Mouse (Mus musculus): ENCODE results near the gene Trex1.

Trex1 gene

GRCm38 (mm10) chr9:109059136-109059903 is at the start of gene Trex1:
TSS of gene Trex1 (minus strand) at chr9:109059734.
- DNase-seq (ENCODE audit: low spot score in 2 of 2) = peak; percentile 86 to 94

- DNase-seq (ENCODE audit: low spot score in 2 of 2) = no peak
Observed at GRCm38 (mm10) chr9:109107341-109107740, 47.8 kb upstream of the Trex1 start.

- DNase-seq (ENCODE audit: low spot score in 2 of 2) = no peak
Observed at GRCm38 (mm10) chr9:109105648-109106047, 46.1 kb upstream of the Trex1 start.

GRCm38 (mm10) chr9:109105011-109105410 is 45.5 kb upstream of the Trex1 start:
- no peak for DNase-seq (ENCODE audit: low spot score in 2 of 2)

- DNase-seq (ENCODE audit: low spot score in 2 of 2) = no peak
Observed at GRCm38 (mm10) chr9:109104083-109104482, 44.5 kb upstream of the Trex1 start.

- no peak for DNase-seq (ENCODE audit: low spot score in 2 of 2)
Observed at GRCm38 (mm10) chr9:109103250-109103649, 43.7 kb upstream of the Trex1 start.

- no peak for DNase-seq (ENCODE audit: low spot score in 2 of 2)
Observed at GRCm38 (mm10) chr9:109102541-109102940, 43.0 kb upstream of the Trex1 start.

GRCm38 (mm10) chr9:109101933-109102445 is 42.5 kb upstream of the Trex1 start:
- no peak for DNase-seq (ENCODE audit: low spot score in 2 of 2)

GRCm38 (mm10) chr9:109100307-109100928 is 40.9 kb upstream of the Trex1 start:
- no peak for DNase-seq (ENCODE audit: low spot score in 2 of 2)

- no peak for DNase-seq (ENCODE audit: low spot score in 2 of 2)
Observed at GRCm38 (mm10) chr9:109098969-109099368, 39.4 kb upstream of the Trex1 start.

- DNase-seq (ENCODE audit: low spot score in 2 of 2) = no peak
Observed at GRCm38 (mm10) chr9:109098366-109098765, 38.8 kb upstream of the Trex1 start.

- no peak for DNase-seq (ENCODE audit: low spot score in 2 of 2)
Observed at GRCm38 (mm10) chr9:109097831-109098230, 38.3 kb upstream of the Trex1 start.

GRCm38 (mm10) chr9:109097291-109097690 is 37.8 kb upstream of the Trex1 start:
- no peak for DNase-seq (ENCODE audit: low spot score in 2 of 2)

GRCm38 (mm10) chr9:109096856-109097255 is 37.3 kb upstream of the Trex1 start:
- no peak for DNase-seq (ENCODE audit: low spot score in 2 of 2)

GRCm38 (mm10) chr9:109096251-109096661 is 36.7 kb upstream of the Trex1 start:
- DNase-seq (ENCODE audit: low spot score in 2 of 2) = no peak

GRCm38 (mm10) chr9:109095137-109095982 is 35.8 kb upstream of the Trex1 start, which contains the start of gene Plxnb1:
TSS of gene Plxnb1 (plus strand) at chr9:109095389.
- DNase-seq (ENCODE audit: low spot score in 2 of 2) = no peak

- no peak for DNase-seq (ENCODE audit: low spot score in 2 of 2)
Observed at GRCm38 (mm10) chr9:109094553-109095136, 35.1 kb upstream of the Trex1 start.

- no peak for DNase-seq (ENCODE audit: low spot score in 2 of 2)
Observed at GRCm38 (mm10) chr9:109093786-109094552, 34.4 kb upstream of the Trex1 start.

- DNase-seq (ENCODE audit: low spot score in 2 of 2) = no peak
Observed at GRCm38 (mm10) chr9:109092799-109093198, 33.3 kb upstream of the Trex1 start.

- DNase-seq (ENCODE audit: low spot score in 2 of 2) = no peak
Observed at GRCm38 (mm10) chr9:109091802-109092201, 32.3 kb upstream of the Trex1 start.

- DNase-seq (ENCODE audit: low spot score in 2 of 2) = no peak
Observed at GRCm38 (mm10) chr9:109090446-109090845, 30.9 kb upstream of the Trex1 start.

All from spleen, postnatal 4 days (tissue).